Mouse (Mus musculus) hindbrain, postnatal 0 days (tissue): Measurements from ENCODE around the gene Sh3bgrl3. TPM values are rescaled to one million over a fixed set of nuclear protein-coding genes. Genes with fewer than 3 reads are reported as not detected.
"Not testable (repeated sequence)": the region's sequence is repeated elsewhere in the genome, so short reads cannot be mapped to it uniquely, and the experiment has no call there.

Source experiments
- ATAC-seq: fragments of 200-750 bp; cut with Nextera tagmentation; 2 replicates; pipeline ENCODE4 v1.8.0; 2017; ENCODE audit warnings: mild to moderate bottlenecking, moderate TSS enrichment, moderate library complexity
- DNase-seq: peaks from one replicate; pipeline ENCODE4 v3.0.0-alpha.2; 2015; ENCODE audit warnings: low spot score
- H3K27ac ChIP-seq: fragments of 300-500 bp; sonication (generic); 2 replicates; pipeline ENCODE4 v1.5.1; 2014; ENCODE audit warnings: mild to moderate bottlenecking
- H3K27me3 ChIP-seq: fragments of 300-500 bp; sonication (generic); 2 replicates; pipeline ENCODE4 v1.6.1; 2014; ENCODE audit warnings: low read length, mixed read lengths; ENCODE audit not compliant: insufficient read depth
- H3K36me3 ChIP-seq: fragments of 300-500 bp; sonication (generic); 2 replicates; pipeline ENCODE4 v1.6.1; 2014; ENCODE audit warnings: low read length, mixed read lengths; ENCODE audit not compliant: insufficient read depth
- H3K4me1 ChIP-seq: fragments of 300-500 bp; sonication (generic); 2 replicates; pipeline ENCODE4 v1.6.1; 2014; ENCODE audit warnings: antibody characterized with exemption, low read length, mixed read lengths; ENCODE audit not compliant: insufficient read depth
- H3K4me2 ChIP-seq: fragments of 300-500 bp; sonication (generic); 2 replicates; pipeline ENCODE4 v1.6.1; 2014; ENCODE audit warnings: low read depth, mild to moderate bottlenecking, low read length, moderate library complexity, mixed read lengths
- H3K4me3 ChIP-seq: fragments of 300-500 bp; sonication (generic); 2 replicates; pipeline ENCODE4 v1.5.1; 2014; ENCODE audit warnings: low read length
- H3K9ac ChIP-seq: fragments of 300-500 bp; sonication (generic); replicated peaks from 2 replicates; pipeline ENCODE4 v1.6.1; 2014; ENCODE audit warnings: mild to moderate bottlenecking, low read length, moderate library complexity, mixed read lengths
- H3K9me3 ChIP-seq: fragments of 300-500 bp; sonication (generic); 2 replicates; pipeline ENCODE4 v1.6.1; 2016; ENCODE audit warnings: low read length, mixed read lengths
- CTCF ChIP-seq: IDR thresholded peaks from 2 replicates; pipeline ENCODE4 v1.5.1; 2016; ENCODE audit warnings: antibody characterized with exemption, control low read depth, low read depth
- WGBS: fragments of 180-500 bp; shearing (Covaris S2); extraction: QIAGEN DNeasy Blood & Tissue Kit; methylation state at CpG from one replicate; pipeline ENCODE4 v1.1.7; 2014; 5-methylcytosine and 5-hydroxymethylcytosine counted together
- polyA plus RNA-seq: library from polyadenylated mRNA; unstranded; fragments of >200 nt; fragmentation: Nextera tagmentation; extraction: Ambion mirVana; gene quantifications from 2 replicates; pipeline ENCODE4 v1.2.1, GENCODE M21; 2015
- total RNA-seq: library from RNA; depleted of rRNA; stranded (reverse); fragments of >200 nt; gene quantifications from 2 replicates; pipeline ENCODE4 v1.2.3, GENCODE M21; 2014

The Sh3bgrl3 gene
- total and polyA plus RNA-seq, 2 experiments from 2014 or later = 220 to 553 TPM

DNA sequence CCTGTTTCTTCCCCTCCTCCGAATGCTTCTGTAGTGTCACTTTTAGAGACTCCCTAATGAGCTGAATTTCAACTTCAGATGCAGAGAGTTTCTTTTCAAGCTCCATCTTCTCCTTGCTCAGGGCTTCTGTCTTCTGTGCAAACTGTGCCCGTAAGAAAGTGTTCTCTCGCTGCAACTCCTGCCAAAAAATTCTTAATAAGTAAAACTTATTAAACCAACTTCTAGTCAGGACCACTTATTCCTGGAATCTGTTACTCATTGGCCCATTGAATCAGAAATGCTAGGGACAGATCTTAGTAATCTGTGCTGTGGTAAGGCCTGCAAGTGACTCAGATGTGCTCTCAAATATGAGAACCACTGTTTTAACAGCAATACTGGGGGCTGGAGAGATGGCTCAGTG, 23.5 kb upstream of the Sh3bgrl3 start:
- TF ChIP-seq CTCF = no peak
- Histone ChIP-seq H3K4me1 (no peaks in the 10 kb centered on the region), H3K36me3 (peaks cover 25% of the 10 kb centered on the region; the same call in 1 of the 2 replicates), H3K4me3 (no peak overlapping the region), H3K27me3 (no peaks in the 10 kb centered on the region), H3K9me3 (no peaks in the 10 kb centered on the region), H3K4me2 (no peak overlapping the region), H3K9ac (no peak overlapping the region), H3K27ac (no peak overlapping the region)
- ATAC-seq (no peak), DNase-seq (no peak)
- WGBS = 95% methylated on average over 3 of the region's 3 CpGs

DNA sequence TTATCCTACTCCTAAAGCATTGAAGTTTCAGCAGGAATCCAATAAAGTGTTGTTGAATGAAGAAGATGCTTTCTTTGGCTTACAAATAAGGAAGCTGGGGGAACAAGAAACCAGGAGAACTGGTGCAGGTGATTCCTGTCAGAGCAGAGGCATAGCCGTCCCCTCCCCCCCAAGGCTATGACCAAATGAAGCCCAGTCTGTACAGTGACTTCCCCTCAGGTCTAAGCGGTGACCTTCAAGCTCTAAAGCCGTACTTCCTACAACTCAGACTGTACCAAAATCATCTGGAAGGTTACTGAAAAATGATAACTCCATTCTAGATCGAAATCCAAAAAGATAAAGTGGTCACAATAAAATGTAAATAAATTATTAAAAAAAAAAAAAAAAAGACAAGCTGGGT, 20.8 kb upstream of the Sh3bgrl3 start:
- DNase-seq (no peak), ATAC-seq (no peak)
- H3K27me3 ChIP-seq = no peaks in the 10 kb centered on the region
- H3K27ac ChIP-seq = no peak overlapping the region
- no peak overlapping the region for H3K4me3 ChIP-seq
- no peaks in the 10 kb centered on the region for H3K4me1 ChIP-seq
- no peaks in the 10 kb centered on the region for H3K9me3 ChIP-seq
- WGBS = 93% methylated on average over 4 of the region's 4 CpGs
- no peak overlapping the region for H3K4me2 ChIP-seq
- H3K9ac ChIP-seq = no peak overlapping the region
- TF ChIP-seq CTCF = no peak
- H3K36me3 ChIP-seq = peaks cover 25% of the 10 kb centered on the region; the same call in 1 of the 2 replicates

GRCm38 (mm10) chr4:134144297-134144696, 15.7 kb upstream of the Sh3bgrl3 start:
- H3K4me2 ChIP-seq, H3K9ac ChIP-seq, ATAC-seq, H3K27me3 ChIP-seq, H3K4me3 ChIP-seq, H3K4me1 ChIP-seq, DNase-seq, H3K27ac ChIP-seq, H3K9me3 ChIP-seq: not testable (repeated sequence)
- H3K36me3 ChIP-seq = peaks cover 21% of the 10 kb centered on the region
- WGBS = 92% methylated on average over 5 of the region's 5 CpGs

GRCm38 (mm10) chr4:134138857-134139256, 10.3 kb upstream of the Sh3bgrl3 start:
- Histone ChIP-seq H3K27ac (no peak overlapping the region), H3K9ac (no peak overlapping the region), H3K4me3 (no peak overlapping the region), H3K4me2 (no peak overlapping the region), H3K4me1 (no peaks in the 10 kb centered on the region), H3K27me3 (no peaks in the 10 kb centered on the region), H3K9me3 (no peaks in the 10 kb centered on the region), H3K36me3 (peaks cover 1% of the 10 kb centered on the region; the same call in 1 of the 2 replicates)
- ATAC-seq (no peak), DNase-seq (no peak)
- 80% methylated on average over 2 of the region's 2 CpGs for WGBS
- TF ChIP-seq CTCF = no peak

DNA sequence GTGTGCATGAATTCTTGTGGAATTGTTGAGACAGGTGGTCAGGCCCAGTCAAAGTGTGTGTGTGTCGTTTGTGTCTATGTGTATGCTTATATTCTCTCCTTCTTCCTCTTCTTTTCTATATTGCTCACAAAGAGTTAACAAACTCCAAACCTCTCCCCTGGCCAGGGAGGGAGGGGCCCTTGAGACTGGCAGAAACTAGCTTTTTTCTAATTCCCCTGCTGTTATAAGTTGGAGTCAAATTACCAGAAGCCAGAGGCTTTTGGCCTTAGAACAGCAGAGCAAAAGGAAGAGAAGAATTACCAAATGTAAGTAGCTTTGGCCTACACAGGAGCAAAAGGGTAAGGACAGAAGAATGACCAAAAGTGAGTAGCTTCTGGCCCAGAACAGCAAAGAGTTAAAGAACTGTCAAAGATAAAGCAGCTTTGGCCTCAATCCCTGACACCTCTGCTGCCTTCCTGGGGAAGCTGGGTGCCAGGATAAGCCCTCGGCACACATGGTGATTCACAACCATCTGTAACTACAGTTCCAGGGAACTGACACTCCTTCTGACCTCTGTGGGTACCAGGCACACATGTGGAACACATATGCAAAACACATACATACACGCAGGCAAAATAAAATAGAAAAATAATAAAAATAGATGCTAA, 7.8 kb upstream of the Sh3bgrl3 start:
- no peaks in the 10 kb centered on the region for H3K36me3 ChIP-seq
- no peak overlapping the region for H3K27ac ChIP-seq
- H3K4me3 ChIP-seq = no peak overlapping the region
- H3K4me1 ChIP-seq = no peaks in the 10 kb centered on the region
- no peak overlapping the region for H3K4me2 ChIP-seq
- H3K9me3 ChIP-seq = no peaks in the 10 kb centered on the region
- no peak for TF ChIP-seq CTCF
- 76% methylated on average over 3 of the region's 3 CpGs for WGBS
- H3K9ac ChIP-seq = no peak overlapping the region
- no peak for ATAC-seq
- no peak for DNase-seq
- H3K27me3 ChIP-seq = no peaks in the 10 kb centered on the region

- H3K36me3 ChIP-seq = no peaks in the 10 kb centered on the region
- no peak for TF ChIP-seq CTCF
- H3K4me1 ChIP-seq = peaks cover 5% of the 10 kb centered on the region
- no peak overlapping the region for H3K27ac ChIP-seq
- DNase-seq (no peak), ATAC-seq (no peak)
- no peak overlapping the region for H3K4me3 ChIP-seq
- no peaks in the 10 kb centered on the region for H3K9me3 ChIP-seq
- H3K9ac ChIP-seq = no peak overlapping the region
- no peak overlapping the region for H3K4me2 ChIP-seq
- no peaks in the 10 kb centered on the region for H3K27me3 ChIP-seq
- WGBS = 87% methylated on average over 8 of the region's 8 CpGs
Observed at GRCm38 (mm10) chr4:134132519-134133095, 4.0 kb upstream of the Sh3bgrl3 start.

GRCm38 (mm10) chr4:134132117-134132516, 3.5 kb upstream of the Sh3bgrl3 start:
- ATAC-seq = no peak
- Histone ChIP-seq H3K36me3 (no peaks in the 10 kb centered on the region), H3K27me3 (no peaks in the 10 kb centered on the region), H3K9me3 (no peaks in the 10 kb centered on the region), H3K4me2 (no peak overlapping the region), H3K27ac (no peak overlapping the region), H3K4me1 (peaks cover 7% of the 10 kb centered on the region), H3K4me3 (no peak overlapping the region), H3K9ac (no peak overlapping the region)
- no peak for TF ChIP-seq CTCF
- 90% methylated on average over 3 of the region's 3 CpGs for WGBS
- no peak for DNase-seq
